Mouse (Mus musculus): Measurements from ENCODE around the gene Rab3c.

DNA sequence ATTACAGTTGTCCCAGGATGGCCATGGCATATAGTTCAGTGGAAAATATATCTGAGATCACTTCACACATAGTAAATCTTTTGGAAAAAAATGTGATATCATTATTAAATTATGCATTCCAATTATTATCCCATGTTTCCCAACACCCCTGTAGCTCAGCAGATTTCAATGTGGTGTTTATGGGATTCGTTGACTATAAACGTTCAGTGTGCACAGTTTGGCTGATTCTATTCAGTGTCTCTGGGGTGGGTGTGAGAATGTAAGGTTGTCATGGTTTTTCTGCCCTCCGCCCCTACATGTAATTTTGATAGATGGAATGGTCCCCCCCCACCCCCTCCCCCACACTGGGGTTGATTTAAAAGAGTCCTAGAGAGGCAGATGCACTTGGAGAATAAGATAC is 242.3 kb downstream of the Rab3c start:
- TF ChIP-seq CTCF (IDR thresholded peaks at IDR 0.05; ENCODE audit: borderline replicate concordance, insufficient read depth, low read length), result no peak
- no peak for TF ChIP-seq POLR2A (IDR thresholded peaks at IDR 0.05; ENCODE audit: low read depth, low read length)
